Mouse (Mus musculus) liver, embryonic 13.5 days (tissue): ENCODE results near the gene Cnih4. TPM values are rescaled to one million over a fixed set of nuclear protein-coding genes. Genes with fewer than 3 reads are reported as not detected.

Experiments
- ATAC-seq: fragments of 200-750 bp; cut with Nextera tagmentation; 2 replicates; pipeline ENCODE4 v1.8.0; 2017; ENCODE audit warnings: low read depth, mild to moderate bottlenecking, moderate number of reproducible peaks, moderate library complexity
- DNase-seq: peaks from one replicate; pipeline ENCODE4 v3.0.0; 2022
- H3K27ac ChIP-seq: fragments of 300-500 bp; sonication (generic); 2 replicates; pipeline ENCODE4 v1.5.1; 2015; ENCODE audit warnings: moderate library complexity, mild to moderate bottlenecking, inconsistent platforms
- H3K27me3 ChIP-seq: fragments of 300-500 bp; sonication (generic); 2 replicates; pipeline ENCODE4 v1.6.1; 2015; ENCODE audit warnings: mild to moderate bottlenecking, inconsistent platforms
- H3K36me3 ChIP-seq: fragments of 300-500 bp; sonication (generic); 2 replicates; pipeline ENCODE4 v1.6.1; 2015; ENCODE audit warnings: mild to moderate bottlenecking, inconsistent platforms
- H3K4me1 ChIP-seq: fragments of 300-500 bp; sonication (generic); replicated peaks from 2 replicates; pipeline ENCODE4 v1.6.1; 2015; ENCODE audit warnings: inconsistent platforms
- H3K4me2 ChIP-seq: fragments of 300-500 bp; sonication (generic); 2 replicates; pipeline ENCODE4 v1.6.1; 2015; ENCODE audit warnings: inconsistent platforms, mild to moderate bottlenecking, moderate library complexity
- H3K4me3 ChIP-seq: fragments of 300-500 bp; sonication (generic); replicated peaks from 2 replicates; pipeline ENCODE4 v1.5.1; 2015; ENCODE audit warnings: mild to moderate bottlenecking, inconsistent platforms
- H3K9ac ChIP-seq: fragments of 300-500 bp; sonication (generic); 2 replicates; pipeline ENCODE4 v1.6.1; 2015; ENCODE audit warnings: mild to moderate bottlenecking, inconsistent platforms
- H3K9me3 ChIP-seq: fragments of 300-500 bp; sonication (generic); replicated peaks from 2 replicates; pipeline ENCODE4 v1.6.1; 2016; ENCODE audit warnings: inconsistent platforms
- whole genome bisulfite sequencing: fragments of 180-500 bp; shearing (Covaris S2); methylation state at CpG from one replicate; pipeline ENCODE4 v1.1.7; 2015; ENCODE audit not compliant: insufficient replicate concordance; 5-methylcytosine and 5-hydroxymethylcytosine counted together
- polyA plus RNA-seq: library from polyadenylated mRNA; unstranded; fragments of >200 nt; fragmentation: Nextera tagmentation; extraction: Ambion mirVana; gene quantifications from 2 replicates; pipeline ENCODE4 v1.2.1, GENCODE M21; 2015

The Cnih4 gene
- polyA plus RNA-seq, result 57.1 and 58.9 TPM in 2 replicates

GRCm38 (mm10) chr1:181143950-181144836 is at the start of gene Cnih4, which contains the start of gene Nvl:
Cnih4 (plus strand) TSS chr1:181144693.
Nvl (minus strand) TSS chr1:181144204.
- H3K4me1 ChIP-seq, result peaks cover 52% of the 10 kb centered on the region
- H3K9me3 ChIP-seq, result no peaks in the 10 kb centered on the region
- H3K36me3 ChIP-seq, result peaks cover 25% of the 10 kb centered on the region
- H3K27ac ChIP-seq, result peak within 1 kb of the TSS; percentile 94
- H3K4me2 ChIP-seq, result peak within 1 kb of the TSS; percentile 81
- peak; percentile 91 for DNase-seq
- ATAC-seq, result peak; percentile 97
- H3K9ac ChIP-seq, result peak within 1 kb of the TSS; percentile 86
- under 1% methylated on average over 52 of the region's 52 CpGs for WGBS
- peak within 1 kb of the TSS; percentile 86 for H3K4me3 ChIP-seq
- H3K27me3 ChIP-seq, result no peaks in the 10 kb centered on the region

- Histone ChIP-seq H3K4me2 (no peak overlapping the region), H3K27ac (no peak overlapping the region), H3K4me3 (no peak overlapping the region), H3K4me1 (no peaks in the 10 kb centered on the region), H3K27me3 (no peaks in the 10 kb centered on the region), H3K9me3 (no peaks in the 10 kb centered on the region), H3K9ac (no peak overlapping the region), H3K36me3 (peaks cover 79% of the 10 kb centered on the region)
- ATAC-seq (no peak), DNase-seq (no peak)
- WGBS, result 88% methylated on average over 4 of the region's 4 CpGs
Measured at GRCm38 (mm10) chr1:181117112-181117511, 27.4 kb upstream of the Cnih4 start.

DNA sequence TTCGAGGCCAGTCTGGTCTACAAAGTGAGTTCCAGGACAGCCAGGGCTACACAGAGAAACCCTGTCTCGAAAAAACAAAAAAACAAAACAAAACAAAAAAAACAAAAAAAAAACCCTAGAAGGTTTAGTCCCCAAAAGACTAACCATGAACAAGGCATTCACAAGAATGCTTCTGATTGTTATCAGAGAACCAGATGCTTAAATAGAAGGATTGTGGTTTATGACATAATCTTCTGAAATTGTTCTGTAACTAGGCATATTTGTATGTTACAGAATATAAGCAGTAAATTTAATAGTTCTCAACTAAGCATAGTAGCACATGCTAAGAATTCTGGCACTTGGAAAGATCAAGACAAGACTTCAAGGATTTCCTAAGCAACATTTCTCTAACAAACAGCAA is 20.3 kb upstream of the Cnih4 start:
- 0 out of 2 replicates have a peak, but pooled peaks cover 2% of the 10 kb centered on the region for H3K4me1 ChIP-seq
- no peaks in the 10 kb centered on the region for H3K9me3 ChIP-seq
- H3K27me3 ChIP-seq, result no peaks in the 10 kb centered on the region
- H3K9ac ChIP-seq, result no peak overlapping the region
- H3K4me2 ChIP-seq, result no peak overlapping the region
- H3K27ac ChIP-seq, result no peak overlapping the region
- no peak overlapping the region for H3K4me3 ChIP-seq
- ATAC-seq (no peak), DNase-seq (no peak)
- 88% methylated on average over 2 of the region's 2 CpGs for WGBS
- H3K36me3 ChIP-seq, result peaks cover 89% of the 10 kb centered on the region

DNA sequence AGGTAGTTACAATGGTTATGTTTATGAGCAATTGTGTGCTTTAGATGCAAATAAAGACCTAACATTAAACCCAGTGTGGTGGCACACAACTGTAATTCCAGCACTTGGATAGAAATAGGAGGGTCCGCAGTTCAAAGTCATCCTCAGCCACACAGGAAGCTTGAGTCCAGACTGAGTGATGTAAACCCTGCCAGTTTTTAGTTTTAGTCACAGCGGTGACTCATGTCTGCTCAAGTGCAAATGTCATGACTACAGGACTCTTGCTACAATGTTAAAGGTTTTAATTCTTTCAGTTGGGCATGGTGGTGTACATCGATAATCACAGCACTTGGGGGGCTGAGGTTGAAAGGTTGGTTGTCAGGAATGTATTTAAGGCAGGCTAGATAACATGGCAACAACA is 18.6 kb upstream of the Cnih4 start:
- WGBS, result 92% methylated on average over 3 of the region's 3 CpGs
- no peaks in the 10 kb centered on the region for H3K9me3 ChIP-seq

DNA sequence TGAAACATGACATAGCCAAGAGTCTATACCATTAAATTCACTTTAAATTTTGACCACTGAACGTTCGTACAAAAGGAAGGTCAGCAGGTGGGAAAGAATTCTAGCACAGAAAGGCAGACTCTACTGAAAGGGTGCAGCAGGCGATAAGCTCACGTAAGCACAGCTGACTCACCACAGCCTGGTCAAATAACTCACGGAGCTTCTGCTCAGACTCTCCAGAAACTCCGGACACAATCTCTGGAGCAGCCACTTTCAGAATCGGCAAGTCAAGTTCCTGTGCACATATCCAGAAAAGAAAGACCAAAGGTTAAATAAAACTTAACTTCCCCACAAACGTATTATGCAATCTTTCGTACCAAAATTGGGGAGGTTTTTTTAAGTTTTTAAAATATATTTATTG is 17.7 kb upstream of the Cnih4 start:
- H3K4me1 ChIP-seq, result 0 out of 2 replicates have a peak, but pooled peaks cover 2% of the 10 kb centered on the region
- H3K9me3 ChIP-seq, result no peaks in the 10 kb centered on the region
- H3K4me2 ChIP-seq, result no peak overlapping the region
- H3K9ac ChIP-seq, result no peak overlapping the region
- no peak overlapping the region for H3K27ac ChIP-seq
- ATAC-seq (no peak), DNase-seq (no peak)
- H3K4me3 ChIP-seq, result no peak overlapping the region
- peaks cover 89% of the 10 kb centered on the region for H3K36me3 ChIP-seq
- H3K27me3 ChIP-seq, result no peaks in the 10 kb centered on the region
- WGBS, result 77% methylated on average over 9 of the region's 9 CpGs

More for the DNA sequence above, 18.6 kb upstream of the Cnih4 start:
- H3K27me3 ChIP-seq, result no peaks in the 10 kb centered on the region
- H3K4me1 ChIP-seq, result 0 out of 2 replicates have a peak, but pooled peaks cover 2% of the 10 kb centered on the region
- H3K9ac ChIP-seq, result no peak overlapping the region
- H3K27ac ChIP-seq, result no peak overlapping the region
- ATAC-seq (no peak), DNase-seq (no peak)
- no peak overlapping the region for H3K4me2 ChIP-seq
- H3K4me3 ChIP-seq, result no peak overlapping the region
- peaks cover 91% of the 10 kb centered on the region for H3K36me3 ChIP-seq

GRCm38 (mm10) chr1:181131915-181132314 is 12.6 kb upstream of the Cnih4 start:
- no peak for DNase-seq
- Histone ChIP-seq H3K9me3 (no peaks in the 10 kb centered on the region), H3K4me2 (no peak overlapping the region), H3K36me3 (peaks cover 83% of the 10 kb centered on the region), H3K4me3 (no peak overlapping the region), H3K4me1 (0 out of 2 replicates have a peak, but pooled peaks cover 2% of the 10 kb centered on the region), H3K9ac (no peak overlapping the region), H3K27ac (no peak overlapping the region), H3K27me3 (no peaks in the 10 kb centered on the region)
- no peak for ATAC-seq
- 83% methylated on average over 6 of the region's 6 CpGs for WGBS

DNA sequence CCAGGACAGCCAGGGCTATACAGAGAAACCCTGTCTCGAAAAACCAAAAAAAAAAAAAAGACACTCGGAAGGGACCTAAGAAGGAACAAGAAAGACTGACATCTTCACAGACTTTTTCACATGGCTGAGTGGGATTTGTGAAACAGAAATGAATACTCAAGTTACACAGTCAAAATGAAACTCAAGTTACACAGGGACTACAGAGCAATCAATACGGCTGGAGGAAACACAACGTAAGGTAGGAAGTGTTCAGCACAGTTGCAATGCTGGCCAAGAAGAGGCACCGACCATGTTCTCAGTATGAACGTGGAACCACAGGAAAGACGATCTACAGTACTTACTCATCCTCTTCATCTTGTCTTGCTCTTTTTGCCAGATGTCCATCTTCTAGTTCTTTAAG is 5.8 kb upstream of the Cnih4 start:
- DNase-seq, result no peak
- 82% methylated on average over 7 of the region's 7 CpGs for WGBS
- no peak for ATAC-seq
- H3K4me3 ChIP-seq, result no peak overlapping the region
- H3K27ac ChIP-seq, result no peak overlapping the region
- H3K4me2 ChIP-seq, result no peak overlapping the region
- H3K27me3 ChIP-seq, result no peaks in the 10 kb centered on the region
- H3K9me3 ChIP-seq, result no peaks in the 10 kb centered on the region
- peaks cover 12% of the 10 kb centered on the region for H3K4me1 ChIP-seq
- H3K36me3 ChIP-seq, result peaks cover 67% of the 10 kb centered on the region
- H3K9ac ChIP-seq, result no peak overlapping the region

DNA sequence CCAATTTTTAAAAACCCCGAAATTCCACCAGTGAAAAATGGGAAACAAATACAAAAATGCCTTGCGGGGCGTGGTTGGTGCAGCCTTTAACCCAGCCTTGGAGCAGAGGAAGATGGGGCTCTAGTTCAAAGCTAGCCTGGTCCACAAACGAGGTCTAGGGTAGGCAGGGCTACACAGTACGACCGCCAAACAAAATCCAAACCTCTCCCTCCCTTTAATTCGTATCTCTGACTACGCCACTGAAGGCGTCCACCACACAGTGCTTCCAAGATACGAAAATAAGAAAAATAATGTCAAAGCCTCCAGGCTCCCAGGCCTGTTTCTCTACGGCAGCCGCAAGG is 914 bp upstream of the Cnih4 start:
- Histone ChIP-seq H3K4me3 (peak overlapping the region; percentile 86), H3K4me1 (peaks cover 46% of the 10 kb centered on the region), H3K4me2 (peak overlapping the region; percentile 81), H3K9ac (peak overlapping the region; percentile 86), H3K27ac (peak overlapping the region; percentile 94), H3K36me3 (peaks cover 29% of the 10 kb centered on the region), H3K27me3 (no peaks in the 10 kb centered on the region), H3K9me3 (no peaks in the 10 kb centered on the region)
- ATAC-seq (peak; percentile 24), DNase-seq (no peak)
- 0% methylated on average over 12 of the region's 12 CpGs for WGBS

DNA sequence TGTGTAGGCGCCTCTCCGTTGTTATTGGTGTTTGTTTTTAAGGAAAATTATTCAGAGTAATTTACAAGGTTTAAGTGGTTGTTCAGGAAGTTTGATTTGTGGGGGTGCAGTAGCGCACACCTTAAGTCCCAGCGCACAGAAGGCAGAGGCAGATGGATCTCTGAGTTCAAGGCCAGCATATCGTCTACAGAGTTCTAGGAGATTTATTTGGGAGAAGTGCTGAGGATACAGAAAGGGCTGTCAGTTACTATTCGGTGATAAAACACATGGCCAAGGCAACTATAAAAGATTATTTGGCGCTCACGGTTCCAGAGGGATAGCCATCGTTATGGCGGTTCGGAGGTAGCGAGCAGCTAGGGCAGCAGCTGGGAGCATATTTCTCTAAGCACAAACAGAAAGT is 473 bp downstream of the Cnih4 start:
- Histone ChIP-seq H3K4me2 (peak overlapping the region; percentile 81), H3K27me3 (no peaks in the 10 kb centered on the region), H3K4me3 (peak overlapping the region; percentile 86), H3K9ac (peak overlapping the region; percentile 86), H3K4me1 (peaks cover 60% of the 10 kb centered on the region), H3K9me3 (no peaks in the 10 kb centered on the region), H3K36me3 (peaks cover 18% of the 10 kb centered on the region), H3K27ac (peak overlapping the region; percentile 94)
- DNase-seq, result peak; percentile 16
- ATAC-seq, result no peak
- WGBS, result 7% methylated on average over 12 of the region's 12 CpGs

- DNase-seq, result no peak
- Histone ChIP-seq H3K9ac (peak overlapping the region; percentile 86), H3K9me3 (no peaks in the 10 kb centered on the region), H3K4me2 (peak overlapping the region; percentile 81), H3K36me3 (peaks cover 6% of the 10 kb centered on the region), H3K4me1 (peaks cover 67% of the 10 kb centered on the region), H3K27me3 (no peaks in the 10 kb centered on the region), H3K27ac (peak overlapping the region; percentile 51; the same call in 1 of the 2 replicates), H3K4me3 (peak overlapping the region; percentile 86)
- ATAC-seq, result no peak
- WGBS, result 59% methylated on average over 2 of the region's 2 CpGs
Measured at GRCm38 (mm10) chr1:181146187-181146586, 1.7 kb downstream of the Cnih4 start.

- Histone ChIP-seq H3K27ac (peak overlapping the region; percentile 82), H3K9ac (peak overlapping the region; percentile 42; the same call in 1 of the 2 replicates), H3K36me3 (no peaks in the 10 kb centered on the region), H3K9me3 (no peaks in the 10 kb centered on the region), H3K4me3 (peak overlapping the region; percentile 11), H3K4me1 (peaks cover 72% of the 10 kb centered on the region), H3K4me2 (peak overlapping the region; percentile 60), H3K27me3 (no peaks in the 10 kb centered on the region)
- ATAC-seq (peak; percentile 44), DNase-seq (peak; percentile 29)
- 23% methylated on average over 5 of the region's 5 CpGs for WGBS
Measured at GRCm38 (mm10) chr1:181148540-181148939, 4.0 kb downstream of the Cnih4 start.
